Mouse (Mus musculus): ENCODE measurements at regions not wholly inside any gene's neighbourhood (a gene's known extent, or its start where the extent isn't known, plus 50 kb on each side); places are given as distances from the start of the nearest gene placed in this dataset.
A peak's percentile ranks its signal among the peaks of the same experiment; 100 is the strongest.

- 68% methylated on average over 1 of the region's 1 CpGs for WGBS
- DNase-seq (ENCODE audit: low spot score) (peak; percentile 11), ATAC-seq (no peak)
- H3K27ac ChIP-seq (ENCODE audit: low read length): no peak overlapping the region
- no peaks in the 10 kb centered on the region for H3K9me3 ChIP-seq (ENCODE audit: low read length)
- no peaks in the 10 kb centered on the region for H3K27me3 ChIP-seq (replicated peaks; ENCODE audit: insufficient read depth, low read length)
- no peak overlapping the region for H3K9ac ChIP-seq (replicated peaks; ENCODE audit: low read depth)
- no peak overlapping the region for H3K4me3 ChIP-seq (ENCODE audit: low read depth, low read length)
- H3K4me2 ChIP-seq (replicated peaks; ENCODE audit: low read depth, low read length): no peak overlapping the region
- TF ChIP-seq CTCF (IDR thresholded peaks at IDR 0.05) (peak; percentile 39), EP300 (IDR thresholded peaks at IDR 0.05) (no peak)
- H3K4me1 ChIP-seq (ENCODE audit: insufficient read depth, low read depth, low read length): no peaks in the 10 kb centered on the region
- H3K36me3 ChIP-seq (ENCODE audit: insufficient read depth, low read length): no peaks in the 10 kb centered on the region
Observed at GRCm38 (mm10) chr5:101441782-101442181, 223.0 kb downstream of the Nkx6-1 start.

GRCm38 (mm10) chr5:101437666-101438299 lies 227.0 kb downstream of the Nkx6-1 start:
- ATAC-seq: peak; percentile 68
- Histone ChIP-seq H3K36me3 (ENCODE audit: insufficient read depth, low read length) (no peaks in the 10 kb centered on the region), H3K9ac (replicated peaks; ENCODE audit: low read depth) (no peak overlapping the region), H3K27me3 (replicated peaks; ENCODE audit: insufficient read depth, low read length) (no peaks in the 10 kb centered on the region), H3K4me1 (ENCODE audit: insufficient read depth, low read depth, low read length) (no peaks in the 10 kb centered on the region), H3K4me2 (replicated peaks; ENCODE audit: low read depth, low read length) (no peak overlapping the region), H3K9me3 (ENCODE audit: low read length) (no peaks in the 10 kb centered on the region), H3K27ac (ENCODE audit: low read length) (no peak overlapping the region), H3K4me3 (ENCODE audit: low read depth, low read length) (no peak overlapping the region)
- no peak for TF ChIP-seq CTCF (IDR thresholded peaks at IDR 0.05)
- TF ChIP-seq EP300 (IDR thresholded peaks at IDR 0.05): peak; percentile 39; the same call in 1 of the 2 replicates
- peak; percentile 76 for DNase-seq (ENCODE audit: low spot score)
- WGBS: 50% methylated on average over 14 of the region's 14 CpGs

- no peaks in the 10 kb centered on the region for H3K27me3 ChIP-seq (replicated peaks; ENCODE audit: insufficient read depth, low read length)
- no peak for ATAC-seq
- 28% methylated on average over 13 of the region's 13 CpGs for whole genome bisulfite sequencing
- no peak overlapping the region for H3K4me3 ChIP-seq (ENCODE audit: low read depth, low read length)
- H3K27ac ChIP-seq (ENCODE audit: low read length): no peak overlapping the region
- no peaks in the 10 kb centered on the region for H3K4me1 ChIP-seq (ENCODE audit: insufficient read depth, low read depth, low read length)
- no peak for DNase-seq (ENCODE audit: low spot score)
- H3K9ac ChIP-seq (replicated peaks; ENCODE audit: low read depth): no peak overlapping the region
- no peak for TF ChIP-seq CTCF (IDR thresholded peaks at IDR 0.05)
- no peak for TF ChIP-seq EP300 (IDR thresholded peaks at IDR 0.05)
- no peaks in the 10 kb centered on the region for H3K36me3 ChIP-seq (ENCODE audit: insufficient read depth, low read length)
- no peak overlapping the region for H3K4me2 ChIP-seq (replicated peaks; ENCODE audit: low read depth, low read length)
- H3K9me3 ChIP-seq (ENCODE audit: low read length): no peaks in the 10 kb centered on the region
Observed at GRCm38 (mm10) chr5:101426067-101426771, 238.6 kb downstream of the Nkx6-1 start.

DNA sequence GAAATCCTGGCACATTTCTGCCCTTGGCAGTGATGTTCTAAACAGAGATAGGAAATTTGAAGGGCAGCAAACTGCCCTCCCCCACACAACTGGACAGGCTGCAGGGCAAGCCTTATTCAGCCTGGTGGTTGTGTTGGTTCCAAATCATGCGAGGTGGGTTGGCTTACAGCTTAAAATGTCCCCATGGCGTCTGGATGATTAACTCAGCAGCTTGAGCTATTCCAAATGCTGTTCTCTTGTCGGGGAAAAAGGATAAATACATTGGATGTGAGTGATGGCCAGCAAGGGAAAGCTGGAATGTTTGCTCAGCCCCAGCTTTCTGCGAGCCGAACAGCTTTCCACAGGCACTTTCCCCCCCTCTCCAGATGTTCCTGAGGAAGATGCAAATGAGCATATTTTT lies 280.5 kb downstream of the Nkx6-1 start:
- Histone ChIP-seq H3K4me2 (replicated peaks; ENCODE audit: low read depth, low read length) (no peak overlapping the region), H3K9ac (replicated peaks; ENCODE audit: low read depth) (no peak overlapping the region), H3K9me3 (ENCODE audit: low read length) (no peaks in the 10 kb centered on the region), H3K4me1 (ENCODE audit: insufficient read depth, low read depth, low read length) (no peaks in the 10 kb centered on the region), H3K27ac (ENCODE audit: low read length) (no peak overlapping the region), H3K27me3 (replicated peaks; ENCODE audit: insufficient read depth, low read length) (no peaks in the 10 kb centered on the region), H3K4me3 (ENCODE audit: low read depth, low read length) (no peak overlapping the region), H3K36me3 (ENCODE audit: insufficient read depth, low read length) (no peaks in the 10 kb centered on the region)
- DNase-seq (ENCODE audit: low spot score): peak; percentile 10
- ATAC-seq: no peak
- WGBS: 19% methylated on average over 5 of the region's 5 CpGs
- TF ChIP-seq EP300 (IDR thresholded peaks at IDR 0.05) (no peak), CTCF (IDR thresholded peaks at IDR 0.05) (no peak)

DNA sequence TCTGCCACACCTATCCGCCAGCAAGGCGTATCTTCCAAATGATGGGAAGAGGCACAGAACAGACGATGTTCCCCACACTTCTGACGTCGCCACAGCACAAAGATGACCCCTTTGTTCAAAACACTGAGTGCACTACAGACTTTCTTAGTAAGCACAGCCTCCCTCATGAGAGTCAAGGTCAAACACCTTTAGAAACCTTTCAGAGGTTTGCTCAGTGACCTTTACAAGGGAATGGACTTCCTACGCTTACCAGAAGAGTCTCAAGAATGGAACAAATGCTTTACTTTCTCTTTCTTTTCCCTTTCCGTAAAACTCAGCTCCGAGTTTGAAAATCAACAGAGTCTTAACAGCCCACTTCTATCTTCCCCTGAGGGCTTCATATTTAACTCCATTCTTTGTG lies 283.4 kb downstream of the Nkx6-1 start:
- H3K9ac ChIP-seq (replicated peaks; ENCODE audit: low read depth): no peak overlapping the region
- no peaks in the 10 kb centered on the region for H3K4me1 ChIP-seq (ENCODE audit: insufficient read depth, low read depth, low read length)
- WGBS: 68% methylated on average over 8 of the region's 8 CpGs
- ATAC-seq: no peak
- no peaks in the 10 kb centered on the region for H3K27me3 ChIP-seq (replicated peaks; ENCODE audit: insufficient read depth, low read length)
- no peak for TF ChIP-seq CTCF (IDR thresholded peaks at IDR 0.05)
- no peak for TF ChIP-seq EP300 (IDR thresholded peaks at IDR 0.05)
- H3K4me3 ChIP-seq (ENCODE audit: low read depth, low read length): no peak overlapping the region
- DNase-seq (ENCODE audit: low spot score): no peak
- H3K9me3 ChIP-seq (ENCODE audit: low read length): no peaks in the 10 kb centered on the region
- no peak overlapping the region for H3K4me2 ChIP-seq (replicated peaks; ENCODE audit: low read depth, low read length)
- H3K36me3 ChIP-seq (ENCODE audit: insufficient read depth, low read length): no peaks in the 10 kb centered on the region
- no peak overlapping the region for H3K27ac ChIP-seq (ENCODE audit: low read length)

DNA sequence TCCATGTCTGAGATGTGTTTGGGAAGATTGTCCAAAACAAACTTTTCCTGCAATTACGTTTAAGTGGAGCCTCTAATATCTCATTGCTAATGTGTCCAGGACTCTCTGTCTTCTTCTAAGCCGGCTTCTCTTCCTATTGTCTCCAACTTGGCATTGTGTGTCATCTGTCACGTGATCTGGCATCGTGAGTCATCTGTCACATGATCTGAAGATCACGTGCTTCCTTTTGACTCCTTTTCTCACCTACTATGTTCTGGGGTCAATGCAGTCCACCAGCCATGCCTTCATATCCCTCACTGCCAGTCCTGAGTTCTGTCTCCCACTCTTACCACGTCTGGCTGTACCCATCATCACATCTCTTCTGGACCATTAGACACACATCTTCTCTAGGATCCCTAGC lies 288.1 kb downstream of the Nkx6-1 start:
- no peak for TF ChIP-seq EP300 (IDR thresholded peaks at IDR 0.05)
- no peak for TF ChIP-seq CTCF (IDR thresholded peaks at IDR 0.05)
- Histone ChIP-seq H3K36me3 (ENCODE audit: insufficient read depth, low read length) (no peaks in the 10 kb centered on the region), H3K4me2 (replicated peaks; ENCODE audit: low read depth, low read length) (no peak overlapping the region), H3K9ac (replicated peaks; ENCODE audit: low read depth) (no peak overlapping the region), H3K27ac (ENCODE audit: low read length) (no peak overlapping the region), H3K9me3 (ENCODE audit: low read length) (no peaks in the 10 kb centered on the region), H3K4me1 (ENCODE audit: insufficient read depth, low read depth, low read length) (no peaks in the 10 kb centered on the region), H3K4me3 (ENCODE audit: low read depth, low read length) (no peak overlapping the region), H3K27me3 (replicated peaks; ENCODE audit: insufficient read depth, low read length) (no peaks in the 10 kb centered on the region)
- ATAC-seq (no peak), DNase-seq (ENCODE audit: low spot score) (no peak)
- WGBS: 76% methylated on average over 6 of the region's 6 CpGs

All from lung, postnatal 0 days (tissue).